Mouse (Mus musculus) heart, embryonic 11.5 days (tissue): ENCODE data around the gene Atg7. TPM values are rescaled to one million over a fixed set of nuclear protein-coding genes. Genes with fewer than 3 reads are reported as not detected.

Source experiments
- ATAC-seq: fragments of 200-750 bp; cut with Nextera tagmentation; replicated peaks from 2 replicates; pipeline ENCODE4 v1.8.0; 2017; ENCODE audit warnings: moderate library complexity; ENCODE audit not compliant: insufficient number of reproducible peaks, low FRiP score, low TSS enrichment
- H3K27ac ChIP-seq: fragments of 300-500 bp; sonication (generic); 2 replicates; pipeline ENCODE4 v1.5.1; 2014; ENCODE audit warnings: mild to moderate bottlenecking, low read depth, low read length
- H3K27me3 ChIP-seq: fragments of 300-500 bp; sonication (generic); 2 replicates; pipeline ENCODE4 v1.6.1; 2014; ENCODE audit warnings: mild to moderate bottlenecking, low read length, mixed read lengths; ENCODE audit not compliant: control insufficient read depth, insufficient read depth
- H3K36me3 ChIP-seq: fragments of 300-500 bp; sonication (generic); 2 replicates; pipeline ENCODE4 v1.6.1; 2014; ENCODE audit warnings: mild to moderate bottlenecking, low read length, moderate library complexity, mixed read lengths; ENCODE audit not compliant: control insufficient read depth, insufficient read depth
- H3K4me1 ChIP-seq: fragments of 300-500 bp; sonication (generic); 2 replicates; pipeline ENCODE4 v1.6.1; 2014; ENCODE audit warnings: low read length; ENCODE audit not compliant: control insufficient read depth, insufficient read depth
- H3K4me2 ChIP-seq: fragments of 300-500 bp; sonication (generic); 2 replicates; pipeline ENCODE4 v1.6.1; 2014; ENCODE audit warnings: mild to moderate bottlenecking, moderate library complexity
- H3K4me3 ChIP-seq: fragments of 300-500 bp; sonication (generic); 2 replicates; pipeline ENCODE4 v1.5.1; 2014; ENCODE audit warnings: low read depth, low read length
- H3K9ac ChIP-seq: fragments of 300-500 bp; sonication (generic); 2 replicates; pipeline ENCODE4 v1.6.1; 2014; ENCODE audit warnings: mild to moderate bottlenecking, low read depth, low read length, moderate library complexity
- H3K9me3 ChIP-seq: fragments of 300-500 bp; sonication (generic); replicated peaks from 2 replicates; pipeline ENCODE4 v1.6.1; 2016; ENCODE audit warnings: low read length; ENCODE audit not compliant: control insufficient read depth
- WGBS: fragments of 180-500 bp; shearing (Covaris S2); extraction: QIAGEN DNeasy Blood & Tissue Kit; methylation state at CpG from one replicate; pipeline ENCODE4 v1.1.7; 2014; ENCODE audit not compliant: insufficient replicate concordance; 5-methylcytosine and 5-hydroxymethylcytosine counted together
- polyA plus RNA-seq: library from polyadenylated mRNA; unstranded; fragments of >200 nt; fragmentation: Nextera tagmentation; extraction: Ambion mirVana; gene quantifications from 2 replicates; pipeline ENCODE4 v1.2.1, GENCODE M21; 2014

The Atg7 gene
- polyA plus RNA-seq, 1 experiment from 2014 or later = 16.9 TPM

- Histone ChIP-seq H3K4me2 (no peak overlapping the region), H3K9ac (no peak overlapping the region), H3K9me3 (no peaks in the 10 kb centered on the region), H3K36me3 (no peaks in the 10 kb centered on the region), H3K4me3 (no peak overlapping the region), H3K27ac (no peak overlapping the region), H3K4me1 (no peaks in the 10 kb centered on the region), H3K27me3 (no peaks in the 10 kb centered on the region)
- ATAC-seq = no peak
- WGBS = 61% methylated on average over 3 of the region's 3 CpGs
Measured at GRCm38 (mm10) chr6:114652209-114652608, 9.3 kb downstream of the Atg7 start.

GRCm38 (mm10) chr6:114656826-114657600, 14.1 kb downstream of the Atg7 start:
- Histone ChIP-seq H3K9ac (no peak overlapping the region), H3K4me1 (peaks cover 9% of the 10 kb centered on the region), H3K27me3 (no peaks in the 10 kb centered on the region), H3K4me2 (no peak overlapping the region), H3K27ac (no peak overlapping the region), H3K4me3 (no peak overlapping the region), H3K9me3 (no peaks in the 10 kb centered on the region), H3K36me3 (no peaks in the 10 kb centered on the region)
- WGBS = 85% methylated on average over 7 of the region's 7 CpGs
- no peak for ATAC-seq

- ATAC-seq = no peak
- H3K4me2 ChIP-seq = no peak overlapping the region
- H3K9ac ChIP-seq = no peak overlapping the region
- no peak overlapping the region for H3K4me3 ChIP-seq
- no peak overlapping the region for H3K27ac ChIP-seq
- H3K9me3 ChIP-seq = no peaks in the 10 kb centered on the region
- peaks cover 9% of the 10 kb centered on the region for H3K4me1 ChIP-seq
- no peaks in the 10 kb centered on the region for H3K27me3 ChIP-seq
- WGBS = 77% methylated on average over 4 of the region's 4 CpGs
- H3K36me3 ChIP-seq = no peaks in the 10 kb centered on the region
Measured at GRCm38 (mm10) chr6:114657807-114658206, 14.9 kb downstream of the Atg7 start.

GRCm38 (mm10) chr6:114659278-114659991, 16.5 kb downstream of the Atg7 start:
- Histone ChIP-seq H3K4me2 (no peak overlapping the region), H3K27me3 (no peaks in the 10 kb centered on the region), H3K36me3 (no peaks in the 10 kb centered on the region), H3K4me1 (peaks cover 9% of the 10 kb centered on the region), H3K27ac (0 out of 2 replicates have a peak overlapping the region, but pooled peaks have one; percentile 25), H3K9ac (peak overlapping the region; percentile 43; the same call in 1 of the 2 replicates), H3K9me3 (no peaks in the 10 kb centered on the region), H3K4me3 (no peak overlapping the region)
- whole genome bisulfite sequencing = 38% methylated on average over 4 of the region's 4 CpGs
- ATAC-seq = peak; percentile 84

GRCm38 (mm10) chr6:114659992-114660800, 17.3 kb downstream of the Atg7 start:
- Histone ChIP-seq H3K4me1 (peaks cover 9% of the 10 kb centered on the region), H3K9ac (peak overlapping the region; percentile 43; the same call in 1 of the 2 replicates), H3K4me2 (no peak overlapping the region), H3K4me3 (no peak overlapping the region), H3K27me3 (no peaks in the 10 kb centered on the region), H3K36me3 (no peaks in the 10 kb centered on the region), H3K9me3 (no peaks in the 10 kb centered on the region), H3K27ac (0 out of 2 replicates have a peak overlapping the region, but pooled peaks have one; percentile 25)
- peak; percentile 76 for ATAC-seq
- 55% methylated on average over 5 of the region's 5 CpGs for WGBS

GRCm38 (mm10) chr6:114663707-114664106, 20.8 kb downstream of the Atg7 start:
- 72% methylated on average over 2 of the region's 2 CpGs for WGBS
- H3K4me1 ChIP-seq = peaks cover 9% of the 10 kb centered on the region
- no peak for ATAC-seq

GRCm38 (mm10) chr6:114664716-114665115, 21.8 kb downstream of the Atg7 start:
- WGBS = 71% methylated on average over 2 of the region's 2 CpGs
- H3K4me1 ChIP-seq = peaks cover 5% of the 10 kb centered on the region
- no peak overlapping the region for H3K9ac ChIP-seq
- H3K4me3 ChIP-seq = no peak overlapping the region
- H3K4me2 ChIP-seq = no peak overlapping the region
- H3K27ac ChIP-seq = no peak overlapping the region
- H3K9me3 ChIP-seq = no peaks in the 10 kb centered on the region
- no peak for ATAC-seq
- no peaks in the 10 kb centered on the region for H3K27me3 ChIP-seq
- H3K36me3 ChIP-seq = no peaks in the 10 kb centered on the region

More at GRCm38 (mm10) chr6:114663707-114664106, 20.8 kb downstream of the Atg7 start:
- Histone ChIP-seq H3K27me3 (no peaks in the 10 kb centered on the region), H3K4me3 (no peak overlapping the region), H3K27ac (no peak overlapping the region), H3K4me2 (no peak overlapping the region), H3K36me3 (no peaks in the 10 kb centered on the region), H3K9ac (no peak overlapping the region), H3K9me3 (no peaks in the 10 kb centered on the region)

GRCm38 (mm10) chr6:114667518-114667917, 24.6 kb downstream of the Atg7 start:
- no peaks in the 10 kb centered on the region for H3K4me1 ChIP-seq
- no peak overlapping the region for H3K9ac ChIP-seq
- 90% methylated on average over 6 of the region's 6 CpGs for WGBS
- no peak for ATAC-seq
- H3K4me3 ChIP-seq = no peak overlapping the region
- H3K4me2 ChIP-seq = no peak overlapping the region
- H3K27me3 ChIP-seq = no peaks in the 10 kb centered on the region
- H3K36me3 ChIP-seq = no peaks in the 10 kb centered on the region
- H3K27ac ChIP-seq = no peak overlapping the region
- no peaks in the 10 kb centered on the region for H3K9me3 ChIP-seq
